Mouse (Mus musculus) ES-Bruce4 (cell line): ENCODE results near the gene Secisbp2.

Source experiments
- CTCF ChIP-seq: IDR thresholded peaks from one replicate; pipeline ENCODE4 v1.8.1; 2011; ENCODE audit warnings: low read depth, low read length
- EP300 ChIP-seq: IDR thresholded peaks from 2 replicates; pipeline ENCODE4 v1.6.1; 2011; ENCODE audit warnings: low read depth, low read length; ENCODE audit not compliant: insufficient read depth
- POLR2A ChIP-seq: IDR thresholded peaks from one replicate; pipeline ENCODE4 v1.8.1; 2011; ENCODE audit warnings: low read length; ENCODE audit not compliant: insufficient read depth

DNA sequence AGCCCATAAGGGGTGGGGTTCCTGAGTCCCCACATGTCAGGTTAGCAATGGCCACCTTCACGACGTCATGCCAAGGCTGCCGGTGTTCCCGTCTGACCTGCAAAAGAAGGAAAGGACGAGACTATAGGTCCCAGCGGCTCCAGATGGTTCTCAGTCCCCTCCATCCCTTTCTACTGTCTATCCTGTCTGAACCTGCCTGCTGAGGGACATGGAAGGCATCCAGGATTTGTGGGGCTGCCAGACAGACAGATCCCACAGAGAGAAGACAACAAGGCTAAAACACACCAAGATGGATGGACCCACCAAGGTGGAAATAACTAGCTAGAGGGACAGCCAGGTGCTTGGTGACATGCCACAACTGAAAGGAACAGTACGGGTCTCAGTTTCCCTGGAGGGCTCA lies 73.9 kb downstream of the Secisbp2 start:
- TF ChIP-seq CTCF (no peak), POLR2A (no peak), EP300 (no peak)
